Mouse (Mus musculus) limb, embryonic 15.5 days (tissue): ENCODE measurements around the gene Gm48551. TPM values are rescaled to one million over a fixed set of nuclear protein-coding genes. Genes with fewer than 3 reads are reported as not detected.

Source experiments
- ATAC-seq: fragments of 200-750 bp; cut with Nextera tagmentation; 2 replicates; pipeline ENCODE4 v1.8.0; 2017; ENCODE audit warnings: low read depth, moderate TSS enrichment; ENCODE audit not compliant: insufficient number of reproducible peaks, low FRiP score, low TSS enrichment
- H3K27ac ChIP-seq: fragments of 300-500 bp; sonication (generic); 2 replicates; pipeline ENCODE4 v1.5.1; 2015; ENCODE audit warnings: moderate library complexity, mild to moderate bottlenecking, inconsistent platforms
- H3K27me3 ChIP-seq: fragments of 300-500 bp; sonication (generic); 2 replicates; pipeline ENCODE4 v1.6.1; 2015; ENCODE audit warnings: inconsistent platforms
- H3K36me3 ChIP-seq: fragments of 300-500 bp; sonication (generic); 2 replicates; pipeline ENCODE4 v1.6.1; 2015; ENCODE audit warnings: inconsistent platforms
- H3K4me1 ChIP-seq: fragments of 300-500 bp; sonication (generic); 2 replicates; pipeline ENCODE4 v1.6.1; 2015; ENCODE audit warnings: inconsistent platforms
- H3K4me2 ChIP-seq: fragments of 300-500 bp; sonication (generic); 2 replicates; pipeline ENCODE4 v1.6.1; 2015; ENCODE audit warnings: mild to moderate bottlenecking, inconsistent platforms
- H3K4me3 ChIP-seq: fragments of 300-500 bp; sonication (generic); 2 replicates; pipeline ENCODE4 v1.5.1; 2015; ENCODE audit warnings: mild to moderate bottlenecking, inconsistent platforms
- H3K9ac ChIP-seq: fragments of 300-500 bp; sonication (generic); 2 replicates; pipeline ENCODE4 v1.6.1; 2015; ENCODE audit warnings: inconsistent platforms
- H3K9me3 ChIP-seq: fragments of 300-500 bp; sonication (generic); 2 replicates; pipeline ENCODE4 v1.6.1; 2016; ENCODE audit warnings: inconsistent platforms
- WGBS: fragments of 180-500 bp; shearing (Covaris S2); methylation state at CpG from one replicate; pipeline ENCODE4 v1.1.7; 2015; 5-methylcytosine and 5-hydroxymethylcytosine counted together
- polyA plus RNA-seq: library from polyadenylated mRNA; unstranded; fragments of >200 nt; fragmentation: Nextera tagmentation; extraction: Ambion mirVana; gene quantifications from 2 replicates; pipeline ENCODE4 v1.2.1, GENCODE M21; 2015

The Gm48551 gene
- 2.1 and 3.1 TPM in 2 replicates for polyA plus RNA-seq

GRCm38 (mm10) chr10:81383802-81384604, at the start of gene Gm48551, which contains the start of gene Dohh:
Gene Gm48551, plus strand, starts transcription at chr10:81384466.
Gene Dohh, plus strand, starts transcription at chr10:81384428.
- peak within 1 kb of the TSS; percentile 87 for H3K27ac ChIP-seq
- H3K4me1 ChIP-seq, result peaks cover 20% of the 10 kb centered on the region
- peak within 1 kb of the TSS; percentile 76 for H3K4me3 ChIP-seq
- H3K27me3 ChIP-seq, result no peaks in the 10 kb centered on the region
- no peaks in the 10 kb centered on the region for H3K9me3 ChIP-seq
- H3K4me2 ChIP-seq, result peak within 1 kb of the TSS; percentile 63
- WGBS, result 8% methylated on average over 54 of the region's 54 CpGs
- peak within 1 kb of the TSS; percentile 77 for H3K9ac ChIP-seq
- H3K36me3 ChIP-seq, result peaks cover 33% of the 10 kb centered on the region
- peak; percentile 93 for ATAC-seq

- Histone ChIP-seq H3K27me3 (peaks cover 35% of the 10 kb centered on the region), H3K9ac (0 out of 2 replicates have a peak overlapping the region, but pooled peaks have one; percentile 11), H3K4me2 (0 out of 2 replicates have a peak overlapping the region, but pooled peaks have one; percentile 23), H3K4me3 (no peak overlapping the region), H3K36me3 (no peaks in the 10 kb centered on the region), H3K4me1 (peaks cover 40% of the 10 kb centered on the region), H3K27ac (peak overlapping the region; percentile 92), H3K9me3 (no peaks in the 10 kb centered on the region)
- WGBS, result 29% methylated on average over 19 of the region's 19 CpGs
- peak; percentile 74 for ATAC-seq
Observed at GRCm38 (mm10) chr10:81335393-81336340, 48.6 kb upstream of the Gm48551 start.

GRCm38 (mm10) chr10:81336558-81336957, 47.7 kb upstream of the Gm48551 start:
- Histone ChIP-seq H3K9ac (no peak overlapping the region), H3K4me3 (no peak overlapping the region), H3K27ac (peak overlapping the region; percentile 92), H3K36me3 (no peaks in the 10 kb centered on the region), H3K4me1 (peaks cover 41% of the 10 kb centered on the region), H3K27me3 (peaks cover 43% of the 10 kb centered on the region), H3K9me3 (no peaks in the 10 kb centered on the region), H3K4me2 (no peak overlapping the region)
- 85% methylated on average over 4 of the region's 4 CpGs for WGBS
- ATAC-seq, result no peak

- 38% methylated on average over 17 of the region's 17 CpGs for WGBS
- no peak overlapping the region for H3K9ac ChIP-seq
- peaks cover 63% of the 10 kb centered on the region for H3K27me3 ChIP-seq
- no peak overlapping the region for H3K27ac ChIP-seq
- ATAC-seq, result no peak
- H3K9me3 ChIP-seq, result no peaks in the 10 kb centered on the region
- no peak overlapping the region for H3K4me2 ChIP-seq
- H3K36me3 ChIP-seq, result peaks cover 4% of the 10 kb centered on the region; the same call in 1 of the 2 replicates
- peaks cover 23% of the 10 kb centered on the region for H3K4me1 ChIP-seq
- H3K4me3 ChIP-seq, result no peak overlapping the region
Observed at GRCm38 (mm10) chr10:81340551-81341332, 43.5 kb upstream of the Gm48551 start.

- 34% methylated on average over 16 of the region's 16 CpGs for WGBS
- Histone ChIP-seq H3K4me1 (peaks cover 18% of the 10 kb centered on the region), H3K9ac (no peak overlapping the region), H3K27me3 (peaks cover 64% of the 10 kb centered on the region), H3K4me2 (no peak overlapping the region), H3K27ac (no peak overlapping the region), H3K36me3 (peaks cover 4% of the 10 kb centered on the region; the same call in 1 of the 2 replicates), H3K4me3 (no peak overlapping the region), H3K9me3 (no peaks in the 10 kb centered on the region)
- no peak for ATAC-seq
Observed at GRCm38 (mm10) chr10:81341333-81341949, 42.8 kb upstream of the Gm48551 start.

- Histone ChIP-seq H3K27ac (no peak within 1 kb of the TSS), H3K27me3 (peaks cover 57% of the 10 kb centered on the region), H3K36me3 (peaks cover 11% of the 10 kb centered on the region), H3K9ac (peak within 1 kb of the TSS; percentile 55), H3K4me1 (peaks cover 27% of the 10 kb centered on the region), H3K9me3 (no peaks in the 10 kb centered on the region), H3K4me3 (peak within 1 kb of the TSS; percentile 41), H3K4me2 (peak within 1 kb of the TSS; percentile 82)
- WGBS, result 5% methylated on average over 57 of the region's 67 CpGs
- no peak for ATAC-seq
Observed at GRCm38 (mm10) chr10:81342686-81343505, 41.4 kb upstream of the Gm48551 start, which contains the start of gene Gipc3. Gene Gipc3, minus strand, starts transcription at chr10:81343266.

- peaks cover 53% of the 10 kb centered on the region for H3K27me3 ChIP-seq
- no peak overlapping the region for H3K27ac ChIP-seq
- peaks cover 19% of the 10 kb centered on the region for H3K36me3 ChIP-seq
- no peak overlapping the region for H3K9ac ChIP-seq
- H3K4me3 ChIP-seq, result no peak overlapping the region
- H3K9me3 ChIP-seq, result no peaks in the 10 kb centered on the region
- WGBS, result 51% methylated on average over 8 of the region's 8 CpGs
- no peak overlapping the region for H3K4me2 ChIP-seq
- no peak for ATAC-seq
- peaks cover 39% of the 10 kb centered on the region for H3K4me1 ChIP-seq
Observed at GRCm38 (mm10) chr10:81344421-81345161, 39.7 kb upstream of the Gm48551 start.

- H3K27me3 ChIP-seq, result peaks cover 53% of the 10 kb centered on the region
Observed at GRCm38 (mm10) chr10:81345162-81345534, 39.1 kb upstream of the Gm48551 start.

GRCm38 (mm10) chr10:81346453-81347067, 37.7 kb upstream of the Gm48551 start:
- ATAC-seq, result no peak
- Histone ChIP-seq H3K36me3 (peaks cover 19% of the 10 kb centered on the region), H3K27me3 (peaks cover 41% of the 10 kb centered on the region), H3K4me2 (peak overlapping the region; percentile 49), H3K4me3 (peak overlapping the region; percentile 33), H3K27ac (0 out of 2 replicates have a peak overlapping the region, but pooled peaks have one; percentile 50), H3K9me3 (no peaks in the 10 kb centered on the region), H3K9ac (peak overlapping the region; percentile 28; the same call in 1 of the 2 replicates), H3K4me1 (peaks cover 41% of the 10 kb centered on the region)
- 12% methylated on average over 50 of the region's 55 CpGs for WGBS

More at GRCm38 (mm10) chr10:81345162-81345534, 39.1 kb upstream of the Gm48551 start:
- H3K9me3 ChIP-seq, result no peaks in the 10 kb centered on the region
- H3K4me3 ChIP-seq, result no peak overlapping the region
- H3K36me3 ChIP-seq, result peaks cover 19% of the 10 kb centered on the region
- peaks cover 43% of the 10 kb centered on the region for H3K4me1 ChIP-seq
- H3K27ac ChIP-seq, result no peak overlapping the region
- no peak overlapping the region for H3K4me2 ChIP-seq
- H3K9ac ChIP-seq, result no peak overlapping the region
- no peak for ATAC-seq
- 83% methylated on average over 4 of the region's 4 CpGs for WGBS
